Mouse (Mus musculus) kidney, postnatal 0 days (tissue): Measurements from ENCODE around the gene Rcan2. TPM values are rescaled to one million over a fixed set of nuclear protein-coding genes. Genes with fewer than 3 reads are reported as not detected.

Experiments
- ATAC-seq: fragments of 200-750 bp; cut with Nextera tagmentation; replicated peaks from 2 replicates; pipeline ENCODE4 v1.8.0; 2017; ENCODE audit warnings: low read depth, moderate number of reproducible peaks, moderate TSS enrichment, moderate library complexity; ENCODE audit not compliant: low FRiP score
- DNase-seq: peaks from one replicate; pipeline ENCODE4 v3.0.0-alpha.2; 2016; ENCODE audit warnings: low spot score
- H3K27ac ChIP-seq: fragments of 300-500 bp; sonication (generic); 2 replicates; pipeline ENCODE4 v1.5.1; 2014; ENCODE audit warnings: mild to moderate bottlenecking
- H3K27me3 ChIP-seq: fragments of 300-500 bp; sonication (generic); 2 replicates; pipeline ENCODE4 v1.6.1; 2014; ENCODE audit warnings: low read length, mixed read lengths; ENCODE audit not compliant: insufficient read depth
- H3K36me3 ChIP-seq: fragments of 300-500 bp; sonication (generic); 2 replicates; pipeline ENCODE4 v1.6.1; 2014; ENCODE audit warnings: low read length, mixed read lengths; ENCODE audit not compliant: insufficient read depth
- H3K4me1 ChIP-seq: fragments of 300-500 bp; sonication (generic); replicated peaks from 2 replicates; pipeline ENCODE4 v1.6.1; 2014; ENCODE audit warnings: antibody characterized with exemption, low read length, mixed read lengths; ENCODE audit not compliant: insufficient read depth
- H3K4me2 ChIP-seq: fragments of 300-500 bp; sonication (generic); 2 replicates; pipeline ENCODE4 v1.6.1; 2014; ENCODE audit warnings: mild to moderate bottlenecking, low read length, moderate library complexity, mixed read lengths
- H3K4me3 ChIP-seq: fragments of 300-500 bp; sonication (generic); replicated peaks from 2 replicates; pipeline ENCODE4 v1.5.1; 2014; ENCODE audit warnings: low read depth, low read length
- H3K9ac ChIP-seq: fragments of 300-500 bp; sonication (generic); 2 replicates; pipeline ENCODE4 v1.6.1; 2014; ENCODE audit warnings: low read depth, low read length
- H3K9me3 ChIP-seq: fragments of 300-500 bp; sonication (generic); replicated peaks from 2 replicates; pipeline ENCODE4 v1.6.1; 2016; ENCODE audit warnings: low read length, inconsistent platforms, mixed read lengths
- CTCF ChIP-seq: IDR thresholded peaks from 2 replicates; pipeline ENCODE4 v1.5.1; 2016; ENCODE audit warnings: antibody characterized with exemption, low read depth, mild to moderate bottlenecking, moderate library complexity
- WGBS: fragments of 180-500 bp; shearing (Covaris S2); extraction: QIAGEN DNeasy Blood & Tissue Kit; methylation state at CpG from one replicate; pipeline ENCODE4 v1.1.7; 2014; 5-methylcytosine and 5-hydroxymethylcytosine counted together
- polyA plus RNA-seq: library from polyadenylated mRNA; unstranded; fragments of >200 nt; fragmentation: Nextera tagmentation; extraction: Ambion mirVana; gene quantifications from 2 replicates; pipeline ENCODE4 v1.2.1, GENCODE M21; 2015

The Rcan2 gene
- polyA plus RNA-seq, 1 experiment from 2014 or later: 6.9 TPM

DNA sequence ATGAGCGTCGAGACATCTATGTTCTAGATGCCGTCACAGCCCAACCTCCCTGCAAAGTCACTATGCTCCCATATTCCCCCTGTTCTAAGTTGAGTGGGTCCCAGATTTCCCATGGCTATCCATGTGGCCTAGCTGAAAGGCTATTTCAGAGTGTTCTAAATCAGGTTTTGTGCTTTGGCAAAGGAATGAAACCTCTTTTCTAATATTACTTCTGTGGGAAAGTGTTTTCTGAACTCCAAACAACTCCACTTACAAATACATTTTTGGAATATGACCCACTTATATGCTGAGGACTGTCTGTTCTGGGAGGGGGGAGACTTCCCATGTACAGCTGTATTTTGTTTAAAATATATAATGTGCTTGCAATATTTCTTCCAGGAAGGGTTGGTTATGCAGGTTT lies 9.4 kb upstream of the Rcan2 start:
- WGBS: 92% methylated on average over 3 of the region's 3 CpGs

DNA sequence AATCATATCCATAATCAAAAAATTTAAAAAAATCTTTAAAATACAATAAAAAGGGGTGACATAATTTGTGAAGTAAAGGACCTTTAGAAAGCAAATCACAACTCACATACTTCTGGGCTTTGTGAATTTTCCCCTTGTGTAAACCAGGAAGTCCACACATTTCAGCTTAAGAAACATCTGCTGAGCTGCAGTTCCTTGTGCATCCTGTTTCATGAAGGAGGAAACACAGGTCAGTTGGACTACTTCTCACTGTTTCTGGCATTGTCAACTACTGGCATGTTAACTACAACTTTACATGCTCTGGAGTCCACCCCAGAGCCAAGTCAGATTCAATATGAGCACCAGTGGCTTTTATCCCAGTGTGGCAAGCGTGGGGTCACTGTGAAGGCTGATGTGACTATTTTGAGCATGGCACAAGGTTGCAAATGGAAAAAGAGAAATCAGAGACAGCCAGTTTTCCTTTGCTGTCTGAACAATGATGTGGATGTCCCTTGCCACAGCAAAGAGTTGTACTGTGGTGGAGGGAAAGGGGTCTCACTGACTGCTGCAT lies 6.3 kb upstream of the Rcan2 start:
- no peak overlapping the region for H3K9ac ChIP-seq
- no peaks in the 10 kb centered on the region for H3K36me3 ChIP-seq
- DNase-seq: peak; percentile 38
- H3K4me2 ChIP-seq: no peak overlapping the region
- no peaks in the 10 kb centered on the region for H3K9me3 ChIP-seq
- H3K27me3 ChIP-seq: no peaks in the 10 kb centered on the region
- no peak for ATAC-seq
- H3K4me3 ChIP-seq: no peak overlapping the region
- 55% methylated on average over 1 of the region's 1 CpGs for WGBS
- H3K27ac ChIP-seq: no peak overlapping the region
- H3K4me1 ChIP-seq: no peaks in the 10 kb centered on the region
- no peak for TF ChIP-seq CTCF

More for the DNA sequence above, 9.4 kb upstream of the Rcan2 start:
- no peaks in the 10 kb centered on the region for H3K9me3 ChIP-seq
- H3K4me3 ChIP-seq: no peak overlapping the region
- ATAC-seq: no peak
- H3K9ac ChIP-seq: no peak overlapping the region
- H3K4me2 ChIP-seq: no peak overlapping the region
- H3K27me3 ChIP-seq: no peaks in the 10 kb centered on the region
- H3K4me1 ChIP-seq: no peaks in the 10 kb centered on the region
- no peak for TF ChIP-seq CTCF
- DNase-seq: no peak
- H3K36me3 ChIP-seq: no peaks in the 10 kb centered on the region
- H3K27ac ChIP-seq: no peak overlapping the region

DNA sequence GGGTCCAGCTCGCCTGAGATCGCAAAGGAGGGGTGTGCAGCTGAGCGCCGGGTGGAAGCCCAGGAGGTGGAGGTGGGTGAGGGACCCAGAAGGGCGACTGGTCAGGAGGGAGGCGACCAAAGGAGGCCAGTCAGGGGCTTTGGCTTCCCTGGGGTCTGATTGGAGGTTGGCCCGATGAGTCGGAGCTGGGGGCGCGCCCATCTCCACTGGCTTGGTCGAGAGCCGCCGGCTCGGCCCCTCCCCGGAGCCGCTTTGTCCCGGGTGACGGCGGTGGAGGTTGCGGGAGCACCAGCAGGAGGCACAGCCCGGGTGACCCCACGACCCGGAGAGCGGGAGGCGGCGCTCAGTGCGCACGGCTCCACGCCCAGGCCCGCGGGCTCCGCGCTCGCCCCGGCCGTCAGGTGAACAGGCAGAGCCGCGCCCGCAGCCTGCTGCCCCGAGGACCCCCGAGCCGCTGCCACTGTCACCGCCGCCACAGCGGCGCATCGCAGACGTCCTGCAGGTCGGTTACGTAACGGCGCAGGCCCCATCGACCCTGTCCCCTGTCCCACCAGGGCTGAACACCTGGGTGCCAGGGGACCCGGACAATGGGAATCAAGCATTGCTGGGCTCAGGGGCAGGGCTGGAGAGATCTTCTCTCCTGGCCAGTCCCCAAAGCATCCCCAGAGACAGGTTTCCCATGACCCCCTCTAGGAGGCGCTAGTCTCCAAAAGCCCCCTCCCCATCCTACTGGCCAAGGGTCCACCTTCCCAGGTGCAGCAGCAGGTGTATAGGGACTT lies 633 bp downstream of the Rcan2 start:
- no peaks in the 10 kb centered on the region for H3K27me3 ChIP-seq
- peak; percentile 71 for DNase-seq

DNA sequence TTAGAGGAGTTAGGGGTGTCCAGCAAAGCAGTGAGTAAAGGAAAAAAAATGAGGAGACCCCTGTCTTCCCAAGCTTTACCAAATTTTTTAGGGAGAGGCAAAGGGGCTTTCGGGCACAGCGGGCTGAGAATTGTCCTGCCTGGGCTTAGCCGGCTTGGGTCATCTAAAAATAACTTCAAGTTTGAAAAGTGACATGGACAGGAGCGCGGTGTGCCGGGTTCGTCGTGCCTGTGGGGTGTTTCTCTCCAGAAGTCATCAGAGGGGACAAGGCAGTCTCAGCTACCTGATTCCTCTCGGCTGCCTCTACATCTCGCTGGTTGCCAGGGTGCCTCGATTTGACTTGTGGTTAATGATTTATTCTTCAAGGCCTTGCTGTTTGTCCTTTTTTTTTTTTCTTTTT lies 1.3 kb downstream of the Rcan2 start:
- ATAC-seq: no peak
- peak overlapping the region; percentile 64; the same call in 1 of the 2 replicates for H3K9ac ChIP-seq
- H3K4me2 ChIP-seq: peak overlapping the region; percentile 98
- H3K36me3 ChIP-seq: no peaks in the 10 kb centered on the region
- H3K9me3 ChIP-seq: no peaks in the 10 kb centered on the region
- WGBS: 47% methylated on average over 11 of the region's 11 CpGs
- peak overlapping the region; percentile 65 for H3K4me3 ChIP-seq
- no peak for DNase-seq
- no peaks in the 10 kb centered on the region for H3K27me3 ChIP-seq
- H3K27ac ChIP-seq: no peak overlapping the region
- H3K4me1 ChIP-seq: peaks cover 6% of the 10 kb centered on the region; the same call in 1 of the 2 replicates
- TF ChIP-seq CTCF: no peak; the same call in 1 of the 2 replicates

More for the DNA sequence above, 633 bp downstream of the Rcan2 start:
- Histone ChIP-seq H3K27ac (no peak overlapping the region), H3K4me3 (peak overlapping the region; percentile 65), H3K9ac (peak overlapping the region; percentile 64), H3K36me3 (no peaks in the 10 kb centered on the region), H3K4me1 (peaks cover 6% of the 10 kb centered on the region; the same call in 1 of the 2 replicates), H3K4me2 (peak overlapping the region; percentile 98), H3K9me3 (no peaks in the 10 kb centered on the region)
- WGBS: under 1% methylated on average over 36 of the region's 55 CpGs
- TF ChIP-seq CTCF: peak; percentile 49
- peak; percentile 89 for ATAC-seq

DNA sequence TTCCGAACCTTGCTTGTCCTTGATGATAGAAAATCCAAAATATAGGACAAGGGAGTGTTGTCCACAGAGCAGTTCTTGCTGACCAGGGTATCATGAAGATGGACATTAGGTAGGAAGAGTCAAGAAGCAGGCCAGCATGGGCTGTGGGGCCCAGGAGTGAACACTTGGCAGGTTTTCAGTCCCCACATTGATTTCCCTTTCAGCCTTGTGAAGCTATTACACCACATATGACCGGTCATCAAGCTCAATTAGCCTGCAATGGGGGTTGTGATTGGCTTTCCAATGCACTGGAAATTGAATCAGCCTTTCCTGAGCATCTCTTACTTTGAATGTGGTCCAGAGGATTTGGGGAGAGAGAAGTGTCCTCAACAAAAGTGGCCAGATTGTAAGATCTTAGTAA lies 2.0 kb downstream of the Rcan2 start:
- Histone ChIP-seq H3K4me3 (no peak overlapping the region), H3K36me3 (no peaks in the 10 kb centered on the region), H3K27me3 (no peaks in the 10 kb centered on the region), H3K9ac (no peak overlapping the region), H3K4me1 (peaks cover 6% of the 10 kb centered on the region; the same call in 1 of the 2 replicates), H3K4me2 (no peak overlapping the region), H3K9me3 (no peaks in the 10 kb centered on the region), H3K27ac (no peak overlapping the region)
- no peak for TF ChIP-seq CTCF
- no peak for ATAC-seq
- DNase-seq: no peak
- WGBS: 88% methylated on average over 2 of the region's 2 CpGs

DNA sequence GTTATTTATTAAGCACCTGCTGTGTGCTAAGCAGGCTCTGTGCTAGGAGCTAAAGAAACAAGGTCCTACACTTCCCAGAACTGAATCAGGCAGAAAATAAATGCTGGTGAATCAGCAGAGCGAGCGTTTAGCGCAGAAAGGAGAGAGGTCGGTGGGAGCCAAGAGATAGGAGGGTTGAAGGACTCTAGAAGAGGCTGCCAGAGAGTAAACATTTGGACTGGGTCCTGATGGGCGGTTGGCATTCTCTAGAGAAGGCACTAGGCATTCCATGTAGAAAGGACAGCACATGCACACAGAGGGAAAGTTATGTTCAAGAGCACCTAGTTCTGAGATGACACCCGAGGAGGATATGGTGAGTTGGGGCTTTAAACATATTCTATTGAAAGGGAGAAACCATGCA lies 2.6 kb downstream of the Rcan2 start:
- Histone ChIP-seq H3K9ac (no peak overlapping the region), H3K9me3 (no peaks in the 10 kb centered on the region), H3K27ac (no peak overlapping the region), H3K4me3 (no peak overlapping the region), H3K36me3 (no peaks in the 10 kb centered on the region), H3K4me1 (peaks cover 6% of the 10 kb centered on the region; the same call in 1 of the 2 replicates), H3K4me2 (no peak overlapping the region), H3K27me3 (no peaks in the 10 kb centered on the region)
- 88% methylated on average over 6 of the region's 6 CpGs for WGBS
- DNase-seq (no peak), ATAC-seq (no peak)
- TF ChIP-seq CTCF: no peak
